Mouse (Mus musculus): ENCODE measurements around the gene Adh7. TPM values are rescaled to one million over a fixed set of nuclear protein-coding genes. Genes with fewer than 3 reads are reported as not detected.

Gene Adh7
- polyA plus RNA-seq, 1 experiment from 2014 or later: not detected

DNA sequence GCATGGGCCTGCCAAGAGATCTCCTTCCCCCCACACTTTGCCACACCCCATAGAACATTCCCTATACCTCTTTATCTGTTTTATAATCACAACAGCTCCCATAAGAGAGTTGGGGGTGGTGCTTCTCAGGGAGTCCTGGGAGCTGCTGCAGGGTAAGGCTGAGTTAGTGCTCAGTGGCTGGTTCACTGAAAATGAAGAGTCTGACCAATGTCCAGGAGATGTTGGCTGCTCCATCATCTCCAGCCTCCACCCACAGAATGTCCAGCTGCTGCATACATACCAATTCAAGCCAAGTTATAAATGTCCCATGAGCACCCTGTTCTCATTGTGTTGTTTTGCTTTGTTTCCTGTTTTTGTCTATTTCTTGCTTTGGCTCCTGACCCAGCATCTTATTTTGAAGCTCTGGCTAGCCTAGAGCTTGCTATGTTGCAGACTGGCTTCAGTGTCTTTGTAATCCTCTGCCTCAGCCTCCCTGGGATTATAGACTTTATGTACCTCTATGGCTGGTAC is 29.0 kb downstream of the Adh7 start:
- H3K4me3 ChIP-seq (ENCODE audit: low read depth, low read length): no peak overlapping the region
- ATAC-seq (replicated peaks; ENCODE audit: insufficient number of reproducible peaks, low FRiP score, low TSS enrichment, low read depth) (no peak), DNase-seq (ENCODE audit: low spot score) (no peak)
- no peak overlapping the region for H3K4me2 ChIP-seq (ENCODE audit: low read depth, low read length)
- no peaks in the 10 kb centered on the region for H3K27me3 ChIP-seq (ENCODE audit: control insufficient read depth, insufficient read depth, low read length)
- no peak overlapping the region for H3K9ac ChIP-seq (replicated peaks; ENCODE audit: low read length)
- no peaks in the 10 kb centered on the region for H3K36me3 ChIP-seq (replicated peaks; ENCODE audit: control insufficient read depth, insufficient read depth, low read depth, low read length)
- no peaks in the 10 kb centered on the region for H3K9me3 ChIP-seq (replicated peaks; ENCODE audit: control insufficient read depth, low read length)
- no peaks in the 10 kb centered on the region for H3K4me1 ChIP-seq (ENCODE audit: control insufficient read depth, insufficient read depth, low read length)
- H3K27ac ChIP-seq (replicated peaks; ENCODE audit: low read depth, low read length): no peak overlapping the region

DNA sequence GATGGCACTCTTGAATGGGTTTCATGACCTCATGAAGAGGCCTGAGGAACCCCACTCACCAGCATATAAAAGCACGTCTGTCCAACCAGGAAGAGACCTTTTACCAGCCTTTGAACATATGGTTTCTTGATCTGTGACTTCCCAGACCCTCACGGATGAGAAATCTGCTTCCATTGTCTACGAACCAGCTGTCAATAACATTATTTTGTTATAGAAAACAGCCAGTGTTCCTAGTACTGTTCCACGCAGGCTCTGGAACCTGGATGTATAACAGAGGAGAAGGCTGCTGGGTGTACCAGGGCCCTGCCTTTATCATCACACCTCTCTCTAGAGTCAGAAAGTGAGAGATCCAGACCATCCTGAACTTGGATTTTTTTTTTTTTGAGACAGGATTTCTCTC is 29.7 kb downstream of the Adh7 start:
- ATAC-seq (replicated peaks; ENCODE audit: insufficient number of reproducible peaks, low FRiP score, low TSS enrichment, low read depth): no peak
- Histone ChIP-seq H3K36me3 (replicated peaks; ENCODE audit: control insufficient read depth, insufficient read depth, low read depth, low read length) (no peaks in the 10 kb centered on the region), H3K9ac (replicated peaks; ENCODE audit: low read length) (no peak overlapping the region), H3K4me3 (ENCODE audit: low read depth, low read length) (no peak overlapping the region), H3K9me3 (replicated peaks; ENCODE audit: control insufficient read depth, low read length) (no peaks in the 10 kb centered on the region), H3K4me1 (ENCODE audit: control insufficient read depth, insufficient read depth, low read length) (no peaks in the 10 kb centered on the region), H3K4me2 (ENCODE audit: low read depth, low read length) (no peak overlapping the region), H3K27me3 (ENCODE audit: control insufficient read depth, insufficient read depth, low read length) (no peaks in the 10 kb centered on the region), H3K27ac (replicated peaks; ENCODE audit: low read depth, low read length) (no peak overlapping the region)
- 84% methylated on average over 4 of the region's 4 CpGs for WGBS
- no peak for DNase-seq (ENCODE audit: low spot score)

DNA sequence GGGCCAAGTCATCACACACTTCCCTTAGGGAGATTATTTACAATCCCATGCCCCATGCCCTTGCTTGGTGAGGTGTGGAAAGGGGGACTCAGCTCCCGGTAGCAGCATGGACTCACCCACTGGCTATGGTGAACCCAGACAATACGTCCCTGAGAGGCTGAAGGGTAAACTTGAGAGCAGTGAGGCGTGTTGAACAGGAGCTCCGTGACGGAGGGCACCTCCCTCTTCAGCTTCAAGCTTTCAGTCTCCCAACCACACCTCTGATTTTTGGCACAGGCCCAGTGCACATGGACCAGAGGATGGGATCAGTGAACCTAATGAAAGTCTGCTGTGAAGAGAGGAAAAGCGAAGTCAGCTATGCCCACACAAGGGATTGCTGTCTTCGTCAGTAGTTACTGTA is 30.5 kb downstream of the Adh7 start:
- no peaks in the 10 kb centered on the region for H3K9me3 ChIP-seq (replicated peaks; ENCODE audit: control insufficient read depth, low read length)
- H3K4me2 ChIP-seq (ENCODE audit: low read depth, low read length): no peak overlapping the region
- H3K36me3 ChIP-seq (replicated peaks; ENCODE audit: control insufficient read depth, insufficient read depth, low read depth, low read length): no peaks in the 10 kb centered on the region
- DNase-seq (ENCODE audit: low spot score) (no peak), ATAC-seq (replicated peaks; ENCODE audit: insufficient number of reproducible peaks, low FRiP score, low TSS enrichment, low read depth) (no peak)
- H3K27ac ChIP-seq (replicated peaks; ENCODE audit: low read depth, low read length): no peak overlapping the region
- no peaks in the 10 kb centered on the region for H3K27me3 ChIP-seq (ENCODE audit: control insufficient read depth, insufficient read depth, low read length)
- no peaks in the 10 kb centered on the region for H3K4me1 ChIP-seq (ENCODE audit: control insufficient read depth, insufficient read depth, low read length)
- H3K9ac ChIP-seq (replicated peaks; ENCODE audit: low read length): no peak overlapping the region
- no peak overlapping the region for H3K4me3 ChIP-seq (ENCODE audit: low read depth, low read length)
- WGBS: 85% methylated on average over 7 of the region's 7 CpGs

DNA sequence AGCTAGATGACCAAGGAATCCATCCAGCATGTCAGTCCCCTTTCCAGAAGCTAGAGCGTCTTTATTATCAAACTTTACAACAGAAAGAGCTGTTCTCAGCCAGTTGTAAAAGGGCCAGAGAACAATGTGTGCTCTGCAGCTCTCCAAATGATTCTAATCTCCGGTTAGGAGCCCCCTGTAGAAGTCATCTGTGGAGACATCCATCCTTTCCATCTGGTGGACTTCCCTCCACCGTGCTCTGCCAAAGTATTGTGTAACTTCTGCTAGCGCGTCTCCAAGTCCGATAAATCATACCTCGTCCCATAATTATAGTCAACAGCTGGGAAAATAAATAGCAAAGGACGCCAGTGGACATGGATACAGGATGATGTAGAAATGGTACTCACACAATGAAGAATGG is 31.2 kb downstream of the Adh7 start:
- no peak for DNase-seq (ENCODE audit: low spot score)

DNA sequence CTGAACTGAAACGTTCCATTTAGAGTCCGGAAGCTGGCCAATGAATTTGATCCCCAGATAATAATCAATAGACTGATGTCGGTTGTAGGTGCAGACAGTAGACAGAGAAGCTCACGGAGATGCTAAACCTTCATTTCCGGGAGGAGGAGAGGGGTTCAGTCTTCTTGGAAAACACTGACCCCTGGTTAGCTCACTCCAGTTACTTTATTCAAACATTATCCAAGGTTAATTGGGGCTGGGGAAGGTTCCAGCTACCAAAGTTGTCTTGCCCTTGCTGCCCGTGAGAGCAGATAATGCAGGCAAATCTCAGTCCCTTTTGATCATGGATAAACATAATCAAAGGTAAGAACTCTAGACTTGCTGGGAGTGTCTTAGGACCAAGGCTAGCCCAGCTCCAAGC is 33.6 kb downstream of the Adh7 start:
- no peak overlapping the region for H3K4me3 ChIP-seq (ENCODE audit: low read depth, low read length)
- DNase-seq (ENCODE audit: low spot score) (no peak), ATAC-seq (replicated peaks; ENCODE audit: insufficient number of reproducible peaks, low FRiP score, low TSS enrichment, low read depth) (no peak)
- WGBS: 83% methylated on average over 6 of the region's 6 CpGs
- no peaks in the 10 kb centered on the region for H3K36me3 ChIP-seq (replicated peaks; ENCODE audit: control insufficient read depth, insufficient read depth, low read depth, low read length)
- no peaks in the 10 kb centered on the region for H3K27me3 ChIP-seq (ENCODE audit: control insufficient read depth, insufficient read depth, low read length)
- H3K4me2 ChIP-seq (ENCODE audit: low read depth, low read length): no peak overlapping the region
- H3K9ac ChIP-seq (replicated peaks; ENCODE audit: low read length): no peak overlapping the region
- no peaks in the 10 kb centered on the region for H3K4me1 ChIP-seq (ENCODE audit: control insufficient read depth, insufficient read depth, low read length)
- H3K27ac ChIP-seq (replicated peaks; ENCODE audit: low read depth, low read length): no peak overlapping the region
- no peaks in the 10 kb centered on the region for H3K9me3 ChIP-seq (replicated peaks; ENCODE audit: control insufficient read depth, low read length)

More for the DNA sequence above, 31.2 kb downstream of the Adh7 start:
- no peaks in the 10 kb centered on the region for H3K4me1 ChIP-seq (ENCODE audit: control insufficient read depth, insufficient read depth, low read length)
- no peaks in the 10 kb centered on the region for H3K36me3 ChIP-seq (replicated peaks; ENCODE audit: control insufficient read depth, insufficient read depth, low read depth, low read length)
- H3K4me2 ChIP-seq (ENCODE audit: low read depth, low read length): no peak overlapping the region
- no peaks in the 10 kb centered on the region for H3K9me3 ChIP-seq (replicated peaks; ENCODE audit: control insufficient read depth, low read length)
- whole genome bisulfite sequencing: 90% methylated on average over 8 of the region's 8 CpGs
- no peak overlapping the region for H3K9ac ChIP-seq (replicated peaks; ENCODE audit: low read length)
- no peak overlapping the region for H3K4me3 ChIP-seq (ENCODE audit: low read depth, low read length)
- ATAC-seq (replicated peaks; ENCODE audit: insufficient number of reproducible peaks, low FRiP score, low TSS enrichment, low read depth): no peak
- H3K27ac ChIP-seq (replicated peaks; ENCODE audit: low read depth, low read length): no peak overlapping the region
- H3K27me3 ChIP-seq (ENCODE audit: control insufficient read depth, insufficient read depth, low read length): no peaks in the 10 kb centered on the region

DNA sequence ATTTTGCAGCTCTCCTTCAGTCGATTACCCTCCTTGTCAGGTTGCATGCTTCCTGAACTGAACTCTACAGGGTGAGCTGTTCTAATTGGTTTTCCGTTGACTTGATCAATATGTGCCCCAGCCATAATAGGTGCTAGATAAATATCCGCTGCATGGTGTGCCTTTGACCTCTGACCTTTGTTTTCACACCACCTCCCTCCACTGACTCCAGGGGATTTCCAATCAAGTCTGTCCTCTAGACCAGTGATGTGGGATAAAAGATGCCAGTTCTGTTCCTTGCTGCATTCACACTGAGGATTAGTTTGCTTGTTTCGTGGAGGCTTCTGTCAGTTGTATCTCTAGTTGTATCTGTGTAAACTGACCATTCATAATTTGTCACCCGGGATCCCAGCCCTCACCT is 36.6 kb downstream of the Adh7 start:
- Histone ChIP-seq H3K4me2 (ENCODE audit: low read depth, low read length) (no peak overlapping the region), H3K9ac (replicated peaks; ENCODE audit: low read length) (no peak overlapping the region), H3K4me1 (ENCODE audit: control insufficient read depth, insufficient read depth, low read length) (no peaks in the 10 kb centered on the region), H3K9me3 (replicated peaks; ENCODE audit: control insufficient read depth, low read length) (no peaks in the 10 kb centered on the region), H3K27me3 (ENCODE audit: control insufficient read depth, insufficient read depth, low read length) (no peaks in the 10 kb centered on the region), H3K4me3 (ENCODE audit: low read depth, low read length) (no peak overlapping the region), H3K27ac (replicated peaks; ENCODE audit: low read depth, low read length) (no peak overlapping the region), H3K36me3 (replicated peaks; ENCODE audit: control insufficient read depth, insufficient read depth, low read depth, low read length) (no peaks in the 10 kb centered on the region)
- WGBS: 59% methylated on average over 5 of the region's 5 CpGs
- DNase-seq (ENCODE audit: low spot score): no peak
- no peak for ATAC-seq (replicated peaks; ENCODE audit: insufficient number of reproducible peaks, low FRiP score, low TSS enrichment, low read depth)

DNA sequence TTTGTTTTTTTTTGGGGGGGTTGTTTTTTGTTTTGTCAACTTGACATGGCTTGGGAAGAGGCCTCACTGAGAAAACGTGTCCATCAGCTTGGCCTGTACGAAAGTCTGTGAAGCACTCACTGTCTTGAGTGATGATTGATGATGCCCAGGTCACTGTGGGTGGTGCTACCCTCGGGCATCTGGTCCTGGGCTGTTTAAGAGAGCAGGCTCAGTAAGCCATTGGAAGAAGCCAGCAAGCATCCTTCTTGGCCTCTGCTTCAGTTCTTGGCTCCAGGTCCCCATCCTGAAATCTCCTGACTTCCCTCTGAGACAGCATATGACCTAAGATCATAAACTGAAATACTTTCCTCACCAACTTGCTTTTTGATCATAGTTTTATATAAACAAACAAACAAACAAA is 37.8 kb downstream of the Adh7 start:
- ATAC-seq (replicated peaks; ENCODE audit: insufficient number of reproducible peaks, low FRiP score, low TSS enrichment, low read depth) (no peak), DNase-seq (ENCODE audit: low spot score) (no peak)
- Histone ChIP-seq H3K4me2 (ENCODE audit: low read depth, low read length) (no peak overlapping the region), H3K36me3 (replicated peaks; ENCODE audit: control insufficient read depth, insufficient read depth, low read depth, low read length) (no peaks in the 10 kb centered on the region), H3K9me3 (replicated peaks; ENCODE audit: control insufficient read depth, low read length) (no peaks in the 10 kb centered on the region), H3K27me3 (ENCODE audit: control insufficient read depth, insufficient read depth, low read length) (no peaks in the 10 kb centered on the region), H3K4me1 (ENCODE audit: control insufficient read depth, insufficient read depth, low read length) (no peaks in the 10 kb centered on the region), H3K27ac (replicated peaks; ENCODE audit: low read depth, low read length) (no peak overlapping the region), H3K4me3 (ENCODE audit: low read depth, low read length) (no peak overlapping the region), H3K9ac (replicated peaks; ENCODE audit: low read length) (no peak overlapping the region)
- WGBS: 70% methylated on average over 3 of the region's 3 CpGs

DNA sequence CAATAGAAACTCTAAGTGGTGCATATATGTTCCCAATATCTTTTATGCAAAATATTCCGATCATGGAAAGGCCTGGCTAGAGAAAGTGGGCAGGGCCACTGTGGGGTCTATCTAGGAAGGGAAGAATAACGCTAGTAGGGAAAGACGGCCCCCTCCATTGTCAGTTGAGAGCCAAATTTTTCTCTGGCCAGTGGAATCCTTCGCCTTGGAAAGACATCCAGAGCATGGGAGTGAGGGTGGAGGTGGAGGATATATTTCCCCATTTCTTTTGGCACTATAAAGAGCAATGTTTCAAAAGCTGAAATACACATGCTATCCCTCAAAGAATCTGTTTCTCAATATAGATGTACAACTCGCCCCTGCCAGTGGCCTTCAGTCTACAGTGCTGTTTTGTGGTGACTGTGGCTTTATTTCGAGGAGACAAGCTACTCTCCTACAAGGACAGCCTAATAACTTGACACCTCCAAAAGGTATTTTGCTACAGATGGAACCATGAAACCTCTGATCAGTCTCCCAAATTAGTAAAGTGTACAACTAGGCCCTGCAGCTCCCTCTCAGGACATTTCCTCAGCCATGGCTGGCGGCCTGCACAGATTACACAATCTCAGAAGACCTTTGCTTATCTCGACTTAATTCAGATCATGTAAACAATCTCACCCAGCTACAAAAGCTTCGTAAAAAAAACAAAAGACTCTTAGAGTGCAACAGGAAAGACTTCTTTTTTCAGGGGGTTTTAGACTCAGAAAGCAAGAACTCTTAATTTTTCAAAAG is 38.4 kb downstream of the Adh7 start:
- Histone ChIP-seq H3K9ac (replicated peaks; ENCODE audit: low read length) (no peak overlapping the region), H3K36me3 (replicated peaks; ENCODE audit: control insufficient read depth, insufficient read depth, low read depth, low read length) (no peaks in the 10 kb centered on the region), H3K27ac (replicated peaks; ENCODE audit: low read depth, low read length) (no peak overlapping the region), H3K9me3 (replicated peaks; ENCODE audit: control insufficient read depth, low read length) (no peaks in the 10 kb centered on the region), H3K27me3 (ENCODE audit: control insufficient read depth, insufficient read depth, low read length) (no peaks in the 10 kb centered on the region), H3K4me2 (ENCODE audit: low read depth, low read length) (no peak overlapping the region), H3K4me3 (ENCODE audit: low read depth, low read length) (no peak overlapping the region), H3K4me1 (ENCODE audit: control insufficient read depth, insufficient read depth, low read length) (no peaks in the 10 kb centered on the region)
- DNase-seq (ENCODE audit: low spot score) (no peak), ATAC-seq (replicated peaks; ENCODE audit: insufficient number of reproducible peaks, low FRiP score, low TSS enrichment, low read depth) (no peak)
- WGBS: 80% methylated on average over 9 of the region's 9 CpGs
